Mouse (Mus musculus) kidney, adult 2 months (tissue): Measurements from ENCODE around the gene Clstn1. TPM values are rescaled to one million over a fixed set of nuclear protein-coding genes. Genes with fewer than 3 reads are reported as not detected.

Experiments
- DNase-seq: peaks from one replicate; pipeline ENCODE4 v3.0.0; 2021
- H3K27ac ChIP-seq: fragments of 200-500 bp; 2 replicates; pipeline ENCODE4 v1.5.1; 2012; ENCODE audit warnings: low read depth, low read length, control low read depth, inconsistent platforms; ENCODE audit not compliant: insufficient read depth
- H3K27me3 ChIP-seq: fragments of 200-500 bp; replicated peaks from 2 replicates; pipeline ENCODE4 v1.6.1; 2012; ENCODE audit warnings: mild to moderate bottlenecking, moderate library complexity, low read length, inconsistent platforms; ENCODE audit not compliant: control insufficient read depth, insufficient read depth
- H3K36me3 ChIP-seq: fragments of 200-500 bp; 2 replicates; pipeline ENCODE4 v1.6.1; 2012; ENCODE audit warnings: mild to moderate bottlenecking, moderate library complexity, low read length, inconsistent platforms; ENCODE audit not compliant: control insufficient read depth, insufficient read depth
- H3K4me1 ChIP-seq: fragments of 200-500 bp; 2 replicates; pipeline ENCODE4 v1.6.1; 2011; ENCODE audit warnings: low read length; ENCODE audit not compliant: control insufficient read depth, insufficient read depth
- H3K4me3 ChIP-seq: fragments of 200-500 bp; 2 replicates; pipeline ENCODE4 v1.5.1; 2011; ENCODE audit warnings: mild to moderate bottlenecking, low read depth, low read length, control low read depth; ENCODE audit not compliant: insufficient read depth
- CTCF ChIP-seq: fragments of 200-500 bp; conservative IDR thresholded peaks from 2 replicates; pipeline ENCODE4 v1.5.1; 2011; ENCODE audit warnings: low read depth, mild to moderate bottlenecking, control low read depth, low read length, moderate library complexity, mixed read lengths; ENCODE audit not compliant: insufficient read depth, insufficient read length
- POLR2A ChIP-seq: fragments of 200-500 bp; IDR thresholded peaks from one replicate; pipeline ENCODE4 v1.6.1; 2011; ENCODE audit warnings: low read depth, low read length, control low read depth
- WGBS: fragments of 180-500 bp; shearing (Covaris S2); methylation state at CpG from one replicate; pipeline ENCODE4 v1.1.7; 2018; 5-methylcytosine and 5-hydroxymethylcytosine counted together
- polyA plus RNA-seq: library from polyadenylated mRNA; depleted of rRNA; stranded (reverse); fragments of >200 nt; gene quantifications from 2 replicates; pipeline ENCODE4 v1.2.3, GENCODE M21; 2012; rRNA removed

Clstn1 gene
- polyA plus RNA-seq, 1 experiment = 44.9 TPM

DNA sequence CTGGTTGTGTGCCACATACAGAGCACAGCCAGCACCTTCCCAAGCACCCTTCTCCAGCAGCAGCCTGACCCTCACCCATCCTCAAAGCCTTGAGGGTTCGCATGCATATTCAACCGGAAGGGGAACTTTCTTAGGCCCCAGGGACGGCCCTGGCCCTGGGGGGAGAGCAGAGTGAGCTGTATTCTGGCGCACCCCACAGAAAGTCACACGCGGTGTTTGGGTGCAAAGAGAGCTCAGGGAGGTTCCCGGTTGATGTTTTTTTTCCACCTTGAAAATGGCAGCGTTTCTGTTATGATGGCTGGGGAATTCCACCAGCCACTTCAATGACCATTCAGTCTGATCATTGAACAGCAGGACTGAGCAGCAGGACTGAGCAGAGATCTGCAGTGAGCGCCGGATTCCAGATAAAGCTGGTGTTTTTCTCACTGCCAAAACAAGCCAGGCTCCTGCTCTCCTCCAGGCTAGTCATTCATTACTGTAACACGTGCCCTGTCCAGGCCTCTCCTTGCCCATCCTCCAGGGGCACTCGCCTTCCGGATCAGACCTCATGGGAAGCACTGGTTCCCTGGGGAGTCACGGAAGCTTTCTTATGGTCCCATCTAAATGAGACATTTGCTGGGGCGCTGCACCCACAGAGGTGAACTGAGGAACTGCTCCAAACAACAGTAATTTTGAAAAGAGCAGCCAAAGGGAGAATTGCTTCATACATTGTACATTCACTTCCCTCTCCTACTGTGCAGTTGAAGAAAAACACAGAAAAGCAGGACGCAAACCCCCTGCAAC lies 110.1 kb downstream of the Clstn1 start:
- no peaks in the 10 kb centered on the region for H3K27me3 ChIP-seq
- WGBS = 27% methylated on average over 16 of the region's 16 CpGs
- H3K27ac ChIP-seq = no peak overlapping the region
- TF ChIP-seq POLR2A (no peak), CTCF (no peak)
- no peaks in the 10 kb centered on the region for H3K36me3 ChIP-seq
- DNase-seq = peak; percentile 79
- peaks cover 7% of the 10 kb centered on the region; the same call in 1 of the 2 replicates for H3K4me1 ChIP-seq
- H3K4me3 ChIP-seq = no peak overlapping the region

DNA sequence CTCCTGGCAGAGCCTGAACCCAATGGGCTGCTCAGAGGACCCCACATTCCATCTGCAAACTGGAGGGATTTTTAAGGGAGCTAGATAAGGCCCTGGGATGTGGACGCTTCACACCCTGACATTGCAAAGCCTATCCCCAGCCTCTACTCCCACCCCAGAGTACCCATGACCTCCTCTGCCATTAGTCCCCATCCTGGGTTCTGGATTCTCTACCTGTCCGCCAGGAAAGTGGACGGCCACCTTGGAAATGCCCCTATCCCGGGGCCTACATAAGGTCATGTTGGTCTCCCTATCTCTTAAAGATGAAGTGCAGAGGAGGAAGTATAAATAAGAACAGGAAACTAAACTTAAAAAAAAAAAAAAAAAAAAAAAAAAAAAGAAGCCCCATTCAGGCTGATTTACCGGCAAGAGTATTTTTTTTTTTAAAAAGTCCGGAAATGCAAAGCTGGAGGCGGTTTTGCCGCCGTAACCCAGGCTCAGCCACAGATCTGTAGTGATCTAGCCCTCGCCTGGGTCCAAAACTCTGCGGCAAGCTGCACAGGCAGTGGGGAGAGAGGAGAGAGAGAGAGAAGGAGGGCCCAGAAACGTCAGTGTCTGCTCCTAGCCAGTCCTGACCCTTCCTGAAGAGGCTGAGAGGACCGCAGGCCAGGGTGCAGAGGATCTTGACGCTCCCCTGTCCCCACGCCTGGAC lies 111.4 kb downstream of the Clstn1 start:
- 44% methylated on average over 15 of the region's 15 CpGs for WGBS

GRCm38 (mm10) chr4:149698197-149698821 lies 112.0 kb downstream of the Clstn1 start:
- peak; percentile 67 for DNase-seq
- H3K27ac ChIP-seq = peak overlapping the region; percentile 21; the same call in 1 of the 2 replicates
- 6% methylated on average over 35 of the region's 35 CpGs for WGBS
- no peaks in the 10 kb centered on the region for H3K36me3 ChIP-seq
- TF ChIP-seq CTCF (peak; percentile 65), POLR2A (no peak)
- H3K4me3 ChIP-seq = peak overlapping the region; percentile 61
- H3K4me1 ChIP-seq = peaks cover 7% of the 10 kb centered on the region; the same call in 1 of the 2 replicates
- no peaks in the 10 kb centered on the region for H3K27me3 ChIP-seq

More for the DNA sequence above, 111.4 kb downstream of the Clstn1 start:
- no peak for TF ChIP-seq CTCF
- TF ChIP-seq POLR2A = no peak
- Histone ChIP-seq H3K4me1 (peaks cover 7% of the 10 kb centered on the region; the same call in 1 of the 2 replicates), H3K4me3 (peak overlapping the region; percentile 61), H3K27me3 (no peaks in the 10 kb centered on the region), H3K27ac (peak overlapping the region; percentile 2; the same call in 1 of the 2 replicates), H3K36me3 (no peaks in the 10 kb centered on the region)
- no peak for DNase-seq

Other genes with a start within 250 kb of the Clstn1 start
- gene Ube4b, start 159.7 kb upstream of the Clstn1 start, polyA plus RNA-seq = 49.5 and 56.5 TPM in 2 replicates
- 2.0 and 2.9 TPM in 2 replicates for gene Rbp7, start 131.5 kb upstream of the Clstn1 start, polyA plus RNA-seq
- gene Tmem274, start 109.1 kb upstream of the Clstn1 start, polyA plus RNA-seq = 0.18 TPM in 1 of 2 replicates, not detected in the other
- 17.9 and 21.9 TPM in 2 replicates for gene Nmnat1, start 101.3 kb upstream of the Clstn1 start, polyA plus RNA-seq
- gene Lzic, start 101.2 kb upstream of the Clstn1 start, polyA plus RNA-seq = 7.7 and 8.6 TPM in 2 replicates
- gene Ctnnbip1, start 68.2 kb upstream of the Clstn1 start, polyA plus RNA-seq = 20.5 and 24.4 TPM in 2 replicates
- gene Pik3cd, start 116.1 kb downstream of the Clstn1 start, polyA plus RNA-seq = 3.1 and 7.2 TPM in 2 replicates
- gene Tmem201, start 151.6 kb downstream of the Clstn1 start, polyA plus RNA-seq = 34.2 and 37.5 TPM in 2 replicates
- gene Slc25a33, start 187.8 kb downstream of the Clstn1 start, polyA plus RNA-seq = 16.8 and 18.3 TPM in 2 replicates